Mouse (Mus musculus) cerebellum, postnatal 36 days (tissue): Measurements from ENCODE around the gene Chmp1a.
"Not testable (repeated sequence)": the region's sequence is repeated elsewhere in the genome, so short reads cannot be mapped to it uniquely, and the experiment has no call there.

Experiments
- DNase-seq, 2 experiments: peaks; one replicate each; pipeline ENCODE4 v3.0.0; 2021 to 2022; ENCODE audit warnings: mixed read lengths in 2 of 2

The Chmp1a gene

GRCm38 (mm10) chr8:123212321-123213117, at the start of gene Chmp1a, which contains the start of gene Spata33:
TSS of gene Chmp1a (minus strand) at chr8:123212763.
TSS of gene Spata33 (plus strand) at chr8:123212832.
- DNase-seq, result peak; percentile 84 to 85

- DNase-seq, result not testable (repeated sequence)
These were observed 45.0 kb upstream of the Chmp1a start for GRCm38 (mm10) chr8:123257593-123257992.

- DNase-seq, result no peak
These were observed 44.6 kb upstream of the Chmp1a start for GRCm38 (mm10) chr8:123257114-123257513.

- DNase-seq, result no peak
These were observed 42.6 kb upstream of the Chmp1a start for GRCm38 (mm10) chr8:123255170-123255569.

GRCm38 (mm10) chr8:123254099-123254885, 41.7 kb upstream of the Chmp1a start, which contains the start of the genes Zfp276 and Vps9d1:
TSS of gene Zfp276 (plus strand) at chr8:123254195.
TSS of gene Vps9d1 (minus strand) at chr8:123254348.
- peak; percentile 80 to 85 for DNase-seq

- peak in 1 of 2 experiments; percentile 27 for DNase-seq
These were observed 41.0 kb upstream of the Chmp1a start for GRCm38 (mm10) chr8:123253451-123254098.

- DNase-seq, result no peak
These were observed 40.4 kb upstream of the Chmp1a start for GRCm38 (mm10) chr8:123252925-123253324.

GRCm38 (mm10) chr8:123250940-123251339, 38.4 kb upstream of the Chmp1a start:
- no peak for DNase-seq

- no peak for DNase-seq
These were observed 36.0 kb upstream of the Chmp1a start for GRCm38 (mm10) chr8:123248596-123248995.

- no peak for DNase-seq
These were observed 35.2 kb upstream of the Chmp1a start for GRCm38 (mm10) chr8:123247748-123248147.

- no peak for DNase-seq
These were observed 33.0 kb upstream of the Chmp1a start for GRCm38 (mm10) chr8:123245543-123245942.

- no peak for DNase-seq
These were observed 31.8 kb upstream of the Chmp1a start for GRCm38 (mm10) chr8:123244382-123244781.

- no peak for DNase-seq
These were observed 30.5 kb upstream of the Chmp1a start for GRCm38 (mm10) chr8:123243053-123243452.

- no peak for DNase-seq
These were observed 29.8 kb upstream of the Chmp1a start for GRCm38 (mm10) chr8:123242107-123242923.

GRCm38 (mm10) chr8:123239398-123239797, 26.8 kb upstream of the Chmp1a start:
- no peak for DNase-seq

GRCm38 (mm10) chr8:123235520-123236497, 23.2 kb upstream of the Chmp1a start, which contains the start of gene Spata2l:
TSS of gene Spata2l (minus strand) at chr8:123236233.
- DNase-seq, result peak; percentile 75 to 82

GRCm38 (mm10) chr8:123234918-123235519, 22.5 kb upstream of the Chmp1a start:
- DNase-seq, result peak; percentile 42 to 43

- no peak for DNase-seq
These were observed 21.2 kb upstream of the Chmp1a start for GRCm38 (mm10) chr8:123233760-123234159.

- DNase-seq, result no peak
These were observed 20.7 kb upstream of the Chmp1a start for GRCm38 (mm10) chr8:123233300-123233699.

- DNase-seq, result no peak
These were observed 20.0 kb upstream of the Chmp1a start for GRCm38 (mm10) chr8:123232553-123232952.
